Mouse (Mus musculus) heart, embryonic 13.5 days (tissue): ENCODE data around the gene Ccnt2. TPM values are rescaled to one million over a fixed set of nuclear protein-coding genes. Genes with fewer than 3 reads are reported as not detected.
A peak's percentile ranks its signal among the peaks of the same experiment; 100 is the strongest.

Experiments used
- ATAC-seq: fragments of 200-750 bp; cut with Nextera tagmentation; 2 replicates; pipeline ENCODE4 v1.8.0; 2017; ENCODE audit warnings: moderate TSS enrichment; ENCODE audit not compliant: insufficient number of reproducible peaks, low FRiP score, low TSS enrichment; ENCODE audit errors: extremely low read depth
- H3K27ac ChIP-seq: fragments of 300-500 bp; sonication (generic); replicated peaks from 2 replicates; pipeline ENCODE4 v1.5.1; 2015; ENCODE audit warnings: moderate library complexity, mild to moderate bottlenecking, inconsistent platforms
- H3K27me3 ChIP-seq: fragments of 300-500 bp; sonication (generic); replicated peaks from 2 replicates; pipeline ENCODE4 v1.6.1; 2015; ENCODE audit warnings: mild to moderate bottlenecking, inconsistent platforms
- H3K36me3 ChIP-seq: fragments of 300-500 bp; sonication (generic); 2 replicates; pipeline ENCODE4 v1.6.1; 2015; ENCODE audit warnings: mild to moderate bottlenecking, inconsistent platforms
- H3K4me1 ChIP-seq: fragments of 300-500 bp; sonication (generic); 2 replicates; pipeline ENCODE4 v1.6.1; 2015; ENCODE audit warnings: inconsistent platforms
- H3K4me2 ChIP-seq: fragments of 300-500 bp; sonication (generic); 2 replicates; pipeline ENCODE4 v1.6.1; 2015; ENCODE audit warnings: inconsistent platforms, mild to moderate bottlenecking, moderate library complexity
- H3K4me3 ChIP-seq: fragments of 300-500 bp; sonication (generic); 2 replicates; pipeline ENCODE4 v1.5.1; 2015; ENCODE audit warnings: moderate library complexity, mild to moderate bottlenecking, inconsistent platforms
- H3K9ac ChIP-seq: fragments of 300-500 bp; sonication (generic); 2 replicates; pipeline ENCODE4 v1.6.1; 2015; ENCODE audit warnings: inconsistent platforms, mild to moderate bottlenecking, moderate library complexity
- H3K9me3 ChIP-seq: fragments of 300-500 bp; sonication (generic); 2 replicates; pipeline ENCODE4 v1.6.1; 2016; ENCODE audit warnings: inconsistent platforms
- WGBS: fragments of 180-500 bp; shearing (Covaris S2); methylation state at CpG from one replicate; pipeline ENCODE4 v1.1.7; 2015; ENCODE audit warnings: mixed read lengths; 5-methylcytosine and 5-hydroxymethylcytosine counted together
- polyA plus RNA-seq: library from polyadenylated mRNA; unstranded; fragments of >200 nt; fragmentation: Nextera tagmentation; extraction: Ambion mirVana; gene quantifications from 2 replicates; pipeline ENCODE4 v1.2.1, GENCODE M21; 2015

Gene Ccnt2
- polyA plus RNA-seq, 1 experiment from 2014 or later, result 56.9 TPM

GRCm38 (mm10) chr1:127766741-127767140, 7.2 kb upstream of the Ccnt2 start:
- no peak overlapping the region for H3K27ac ChIP-seq
- ATAC-seq, result no peak
- H3K9ac ChIP-seq, result no peak overlapping the region

GRCm38 (mm10) chr1:127773198-127773802, 664 bp upstream of the Ccnt2 start:
- no peak for ATAC-seq
- peaks cover 13% of the 10 kb centered on the region for H3K36me3 ChIP-seq
- peak overlapping the region; percentile 92 for H3K27ac ChIP-seq
- peak overlapping the region; percentile 86 for H3K4me3 ChIP-seq
- no peaks in the 10 kb centered on the region for H3K27me3 ChIP-seq
- H3K9me3 ChIP-seq, result no peaks in the 10 kb centered on the region
- peak overlapping the region; percentile 88 for H3K4me2 ChIP-seq
- WGBS, result 2% methylated on average over 14 of the region's 14 CpGs
- H3K9ac ChIP-seq, result peak overlapping the region; percentile 83
- H3K4me1 ChIP-seq, result peaks cover 40% of the 10 kb centered on the region

More at GRCm38 (mm10) chr1:127766741-127767140, 7.2 kb upstream of the Ccnt2 start:
- no peaks in the 10 kb centered on the region for H3K9me3 ChIP-seq
- WGBS, result 79% methylated on average over 2 of the region's 2 CpGs
- H3K4me1 ChIP-seq, result 0 out of 2 replicates have a peak, but pooled peaks cover 1% of the 10 kb centered on the region
- H3K27me3 ChIP-seq, result no peaks in the 10 kb centered on the region
- H3K36me3 ChIP-seq, result peaks cover 2% of the 10 kb centered on the region; the same call in 1 of the 2 replicates
- H3K4me2 ChIP-seq, result no peak overlapping the region
- no peak overlapping the region for H3K4me3 ChIP-seq

GRCm38 (mm10) chr1:127774501-127774880, 527 bp downstream of the Ccnt2 start:
- ATAC-seq, result peak; percentile 1; the same call in 1 of the 2 replicates
- H3K4me1 ChIP-seq, result peaks cover 52% of the 10 kb centered on the region
- peaks cover 23% of the 10 kb centered on the region for H3K36me3 ChIP-seq
- H3K9me3 ChIP-seq, result no peaks in the 10 kb centered on the region
- H3K4me2 ChIP-seq, result peak overlapping the region; percentile 92
- WGBS, result 0% methylated on average over 31 of the region's 31 CpGs
- H3K4me3 ChIP-seq, result peak overlapping the region; percentile 86
- peak overlapping the region; percentile 96 for H3K9ac ChIP-seq
- no peaks in the 10 kb centered on the region for H3K27me3 ChIP-seq
- H3K27ac ChIP-seq, result peak overlapping the region; percentile 92

- ATAC-seq, result no peak
- peak overlapping the region; percentile 92; the same call in 1 of the 2 replicates for H3K27ac ChIP-seq
- 6% methylated on average over 10 of the region's 10 CpGs for whole genome bisulfite sequencing
- H3K27me3 ChIP-seq, result no peaks in the 10 kb centered on the region
- H3K4me3 ChIP-seq, result peak overlapping the region; percentile 86
- H3K4me2 ChIP-seq, result peak overlapping the region; percentile 92
- peaks cover 23% of the 10 kb centered on the region for H3K36me3 ChIP-seq
- H3K4me1 ChIP-seq, result peaks cover 60% of the 10 kb centered on the region
- peak overlapping the region; percentile 96 for H3K9ac ChIP-seq
- no peaks in the 10 kb centered on the region for H3K9me3 ChIP-seq
Measured at GRCm38 (mm10) chr1:127775206-127775720, 1.3 kb downstream of the Ccnt2 start.

- Histone ChIP-seq H3K4me1 (peaks cover 68% of the 10 kb centered on the region), H3K4me3 (peak overlapping the region; percentile 86), H3K27ac (no peak overlapping the region), H3K27me3 (no peaks in the 10 kb centered on the region), H3K9ac (peak overlapping the region; percentile 65), H3K9me3 (no peaks in the 10 kb centered on the region), H3K4me2 (peak overlapping the region; percentile 92), H3K36me3 (peaks cover 23% of the 10 kb centered on the region)
- 38% methylated on average over 6 of the region's 6 CpGs for WGBS
- no peak for ATAC-seq
Measured at GRCm38 (mm10) chr1:127776246-127776645, 2.3 kb downstream of the Ccnt2 start.

GRCm38 (mm10) chr1:127778611-127779010, 4.6 kb downstream of the Ccnt2 start:
- ATAC-seq, result no peak

GRCm38 (mm10) chr1:127780142-127780541, 6.2 kb downstream of the Ccnt2 start:
- H3K4me2 ChIP-seq, result peak overlapping the region; percentile 54
- H3K4me1 ChIP-seq, result peaks cover 88% of the 10 kb centered on the region
- H3K9ac ChIP-seq, result peak overlapping the region; percentile 40; the same call in 1 of the 2 replicates
- 4% methylated on average over 3 of the region's 3 CpGs for WGBS
- ATAC-seq, result no peak
- no peaks in the 10 kb centered on the region for H3K9me3 ChIP-seq
- H3K27me3 ChIP-seq, result no peaks in the 10 kb centered on the region
- H3K27ac ChIP-seq, result peak overlapping the region; percentile 42
- H3K36me3 ChIP-seq, result peaks cover 22% of the 10 kb centered on the region
- H3K4me3 ChIP-seq, result peak overlapping the region; percentile 7; the same call in 1 of the 2 replicates

More at GRCm38 (mm10) chr1:127778611-127779010, 4.6 kb downstream of the Ccnt2 start:
- Histone ChIP-seq H3K9me3 (no peaks in the 10 kb centered on the region), H3K27ac (no peak overlapping the region), H3K4me3 (no peak overlapping the region), H3K4me1 (peaks cover 78% of the 10 kb centered on the region), H3K27me3 (no peaks in the 10 kb centered on the region), H3K9ac (no peak overlapping the region), H3K36me3 (peaks cover 22% of the 10 kb centered on the region), H3K4me2 (no peak overlapping the region)
- 82% methylated on average over 3 of the region's 3 CpGs for WGBS

- WGBS, result 44% methylated on average over 2 of the region's 2 CpGs
Measured at GRCm38 (mm10) chr1:127780849-127781248, 6.9 kb downstream of the Ccnt2 start.

GRCm38 (mm10) chr1:127783862-127784261, 9.9 kb downstream of the Ccnt2 start:
- H3K9me3 ChIP-seq, result no peaks in the 10 kb centered on the region
- H3K4me3 ChIP-seq, result no peak overlapping the region
- no peak for ATAC-seq
- no peak overlapping the region for H3K4me2 ChIP-seq
- no peaks in the 10 kb centered on the region for H3K27me3 ChIP-seq
- H3K9ac ChIP-seq, result no peak overlapping the region
- H3K36me3 ChIP-seq, result peaks cover 9% of the 10 kb centered on the region; the same call in 1 of the 2 replicates
- H3K4me1 ChIP-seq, result peaks cover 89% of the 10 kb centered on the region
- no peak overlapping the region for H3K27ac ChIP-seq

More at GRCm38 (mm10) chr1:127780849-127781248, 6.9 kb downstream of the Ccnt2 start:
- peaks cover 22% of the 10 kb centered on the region for H3K36me3 ChIP-seq
- no peak overlapping the region for H3K4me3 ChIP-seq
- H3K4me2 ChIP-seq, result peak overlapping the region; percentile 4; the same call in 1 of the 2 replicates
- H3K27me3 ChIP-seq, result no peaks in the 10 kb centered on the region
- H3K4me1 ChIP-seq, result peaks cover 88% of the 10 kb centered on the region
- no peak for ATAC-seq
- H3K9me3 ChIP-seq, result no peaks in the 10 kb centered on the region
- H3K27ac ChIP-seq, result no peak overlapping the region
- H3K9ac ChIP-seq, result 0 out of 2 replicates have a peak overlapping the region, but pooled peaks have one; percentile 37

- 0 out of 2 replicates have a peak, but pooled peaks cover 3% of the 10 kb centered on the region for H3K36me3 ChIP-seq
- 17% methylated on average over 1 of the region's 1 CpGs for WGBS
- H3K9ac ChIP-seq, result no peak overlapping the region
- H3K9me3 ChIP-seq, result no peaks in the 10 kb centered on the region
- no peaks in the 10 kb centered on the region for H3K27me3 ChIP-seq
- no peak for ATAC-seq
- peaks cover 91% of the 10 kb centered on the region for H3K4me1 ChIP-seq
- H3K27ac ChIP-seq, result no peak overlapping the region
- H3K4me2 ChIP-seq, result no peak overlapping the region
- no peak overlapping the region for H3K4me3 ChIP-seq
Measured at GRCm38 (mm10) chr1:127785882-127786281, 11.9 kb downstream of the Ccnt2 start.

GRCm38 (mm10) chr1:127788943-127789342, 15.0 kb downstream of the Ccnt2 start:
- Histone ChIP-seq H3K4me3 (no peak overlapping the region), H3K9me3 (no peaks in the 10 kb centered on the region), H3K4me1 (peaks cover 66% of the 10 kb centered on the region), H3K4me2 (peak overlapping the region; percentile 30), H3K9ac (no peak overlapping the region), H3K27ac (peak overlapping the region; percentile 59), H3K36me3 (peaks cover 17% of the 10 kb centered on the region), H3K27me3 (no peaks in the 10 kb centered on the region)
- no peak for ATAC-seq
- 57% methylated on average over 6 of the region's 6 CpGs for WGBS
